Mouse (Mus musculus) layer of hippocampus, adult 9-11 months (tissue): ENCODE measurements at regions not wholly inside any gene's neighbourhood (a gene's known extent, or its start where the extent isn't known, plus 50 kb on each side); places are given as distances from the start of the nearest gene placed in this dataset.

Source experiments
- DNase-seq: peaks from one replicate; pipeline ENCODE4 v3.0.0; 2022

- no peak for DNase-seq
Measured at GRCm38 (mm10) chr3:51151104-51151503, 73.1 kb upstream of the Noct start.

- DNase-seq = no peak
Measured at GRCm38 (mm10) chr3:51155621-51156020, 68.6 kb upstream of the Noct start.

GRCm38 (mm10) chr3:51156386-51157290 is 67.6 kb upstream of the Noct start:
- peak; percentile 84 for DNase-seq

- no peak for DNase-seq
Measured at GRCm38 (mm10) chr3:51157291-51157650, 67.0 kb upstream of the Noct start.

- DNase-seq = no peak
Measured at GRCm38 (mm10) chr3:51158449-51158848, 65.8 kb upstream of the Noct start.

- DNase-seq = no peak
Measured at GRCm38 (mm10) chr3:51159322-51159721, 64.9 kb upstream of the Noct start.

GRCm38 (mm10) chr3:51159881-51160280 is 64.4 kb upstream of the Noct start:
- no peak for DNase-seq

- no peak for DNase-seq
Measured at GRCm38 (mm10) chr3:51160625-51161024, 63.6 kb upstream of the Noct start.

- no peak for DNase-seq
Measured at GRCm38 (mm10) chr3:51169150-51169925, 54.9 kb upstream of the Noct start.

GRCm38 (mm10) chr3:51170225-51170852 is 53.9 kb upstream of the Noct start:
- peak; percentile 77 for DNase-seq
